Mouse (Mus musculus) heart, adult 2 months (tissue): ENCODE data around the gene Mef2a. TPM values are rescaled to one million over a fixed set of nuclear protein-coding genes. Genes with fewer than 3 reads are reported as not detected.
A peak's percentile ranks its signal among the peaks of the same experiment; 100 is the strongest.

Source experiments
- DNase-seq, 2 experiments: peaks; one replicate each; pipeline ENCODE4 v3.0.0; 2021
- H3K27ac ChIP-seq: fragments of 200-600 bp; 2 replicates; pipeline ENCODE4 v1.8.1; 2022
- H3K27me3 ChIP-seq: fragments of 200-500 bp; 2 replicates; pipeline ENCODE4 v1.6.1; 2012; ENCODE audit warnings: mild to moderate bottlenecking, low read length, inconsistent platforms, mixed read lengths; ENCODE audit not compliant: control insufficient read depth, insufficient read depth
- H3K36me3 ChIP-seq: fragments of 200-500 bp; 2 replicates; pipeline ENCODE4 v1.6.1; 2012; ENCODE audit warnings: low read length, inconsistent platforms; ENCODE audit not compliant: control insufficient read depth, insufficient read depth
- H3K4me1 ChIP-seq: fragments of 200-500 bp; 2 replicates; pipeline ENCODE4 v1.6.1; 2011; ENCODE audit warnings: low read length; ENCODE audit not compliant: control insufficient read depth, insufficient read depth
- H3K4me3 ChIP-seq: fragments of 200-600 bp; 2 replicates; pipeline ENCODE4 v1.8.1; 2022
- H3K79me2 ChIP-seq: fragments of 200-500 bp; replicated peaks from 2 replicates; pipeline ENCODE4 v1.6.1; 2012; ENCODE audit warnings: mild to moderate bottlenecking, inconsistent platforms, low read length, moderate library complexity, mixed read lengths; ENCODE audit not compliant: control insufficient read depth, insufficient read depth
- H3K9ac ChIP-seq: fragments of 200-500 bp; 2 replicates; pipeline ENCODE4 v1.6.1; 2012; ENCODE audit warnings: low read depth, mild to moderate bottlenecking, control low read depth, inconsistent platforms, low read length, mixed read lengths
- CTCF ChIP-seq: fragments of 200-600 bp; IDR thresholded peaks from 2 replicates; pipeline ENCODE4 v1.8.1; 2022; ENCODE audit warnings: antibody characterized with exemption, mild to moderate bottlenecking, moderate library complexity
- EP300 ChIP-seq: fragments of 200-500 bp; IDR thresholded peaks from 2 replicates; pipeline ENCODE4 v1.6.1; 2011; ENCODE audit warnings: low read depth, low read length, control low read depth; ENCODE audit not compliant: insufficient read depth
- POLR2A ChIP-seq: fragments of 200-500 bp; IDR thresholded peaks from 2 replicates; pipeline ENCODE4 v1.6.1; 2011; ENCODE audit warnings: mild to moderate bottlenecking, low read depth, low read length, control low read depth; ENCODE audit not compliant: insufficient read depth
- WGBS: fragments of 180-500 bp; shearing (Covaris S2); methylation state at CpG from one replicate; pipeline ENCODE4 v1.1.7; 2018; 5-methylcytosine and 5-hydroxymethylcytosine counted together
- intact Hi-C: fragments of 180-260 bp; cut with DNase I; formaldehyde crosslinking; loops from one replicate; pipeline ENCODE4 v1.15.1; 2025
- polyA plus RNA-seq: library from polyadenylated mRNA; depleted of rRNA; stranded (reverse); fragments of >200 nt; gene quantifications from 2 replicates; pipeline ENCODE4 v1.2.3, GENCODE M21; 2012
- total RNA-seq, 2 experiments: library from RNA; stranded (reverse); gene quantifications; 2 replicates each; pipeline ENCODE4 v1.2.3; 2021

The Mef2a gene
- total and polyA plus RNA-seq, 3 experiments = 73.4 to 141 (median 134) TPM

DNA sequence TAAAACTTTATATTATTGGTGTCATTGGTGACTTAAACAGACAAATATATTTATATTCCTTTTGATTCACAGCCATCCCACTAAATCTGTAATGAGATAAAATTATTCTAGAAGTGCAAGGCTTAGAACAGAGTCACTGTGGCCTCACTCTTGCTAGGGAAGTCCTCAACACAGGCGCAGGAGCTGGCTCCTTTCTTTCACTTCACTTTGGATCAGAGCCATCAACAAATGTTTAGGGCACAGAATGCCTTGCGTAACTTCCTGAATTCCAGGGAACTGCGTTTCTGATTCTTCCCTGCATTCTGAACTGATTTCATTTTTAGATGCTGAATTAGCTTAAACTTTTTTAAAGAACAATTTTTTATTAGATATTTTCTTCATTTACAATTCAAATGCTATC lies 130.7 kb downstream of the Mef2a start:
- H3K4me1 ChIP-seq = peaks cover 18% of the 10 kb centered on the region
- intact Hi-C loops = loop anchor here (2.0 to 5.0 kb wide), 3 partner anchors 130 to 307 kb away; partner anchors contain the start of gene Mef2a

DNA sequence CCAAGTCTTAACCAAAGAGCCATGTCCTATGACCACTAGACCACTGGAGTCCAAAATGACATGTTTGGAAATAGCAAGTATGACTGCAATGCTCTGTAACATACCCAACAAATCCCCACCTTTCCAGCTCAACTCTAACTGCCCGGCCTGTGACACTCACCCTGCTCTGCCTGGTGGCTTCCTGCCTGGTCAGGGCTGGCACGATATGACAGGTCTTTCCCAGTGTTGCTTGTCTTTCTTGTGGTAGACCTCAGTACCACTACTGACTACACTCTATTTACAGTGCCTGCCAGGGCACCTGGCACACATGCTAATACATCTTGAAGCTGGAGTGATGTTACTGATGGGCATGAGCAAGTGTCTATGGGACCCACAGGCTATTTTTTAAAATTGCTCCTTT lies 134.9 kb downstream of the Mef2a start:
- H3K9ac ChIP-seq = no peak overlapping the region
- 57% methylated on average over 2 of the region's 2 CpGs for WGBS
- 0 out of 2 replicates have a peak, but pooled peaks cover 2% of the 10 kb centered on the region for H3K79me2 ChIP-seq
- no peak for DNase-seq
- peaks cover 28% of the 10 kb centered on the region for H3K4me1 ChIP-seq
- H3K36me3 ChIP-seq = peaks cover 68% of the 10 kb centered on the region
- intact Hi-C loops = loop anchor here (5.0 kb wide), 1 partner anchor 35 kb away; no protein-coding TSS in a partner anchor
- H3K27ac ChIP-seq = peak overlapping the region; percentile 5; the same call in 1 of the 2 replicates
- H3K4me3 ChIP-seq = no peak overlapping the region
- H3K27me3 ChIP-seq = no peaks in the 10 kb centered on the region
- no peak for TF ChIP-seq POLR2A
- TF ChIP-seq EP300 = no peak
- TF ChIP-seq CTCF = no peak

More for the DNA sequence above, 130.7 kb downstream of the Mef2a start:
- Histone ChIP-seq H3K79me2 (0 out of 2 replicates have a peak, but pooled peaks cover 2% of the 10 kb centered on the region), H3K9ac (no peak overlapping the region), H3K36me3 (peaks cover 61% of the 10 kb centered on the region), H3K27ac (no peak overlapping the region; the same call in 1 of the 2 replicates), H3K27me3 (no peaks in the 10 kb centered on the region), H3K4me3 (no peak overlapping the region)
- 23% methylated on average over 3 of the region's 3 CpGs for WGBS
- no peak for TF ChIP-seq CTCF
- TF ChIP-seq POLR2A = no peak
- no peak for TF ChIP-seq EP300
- DNase-seq = no peak

DNA sequence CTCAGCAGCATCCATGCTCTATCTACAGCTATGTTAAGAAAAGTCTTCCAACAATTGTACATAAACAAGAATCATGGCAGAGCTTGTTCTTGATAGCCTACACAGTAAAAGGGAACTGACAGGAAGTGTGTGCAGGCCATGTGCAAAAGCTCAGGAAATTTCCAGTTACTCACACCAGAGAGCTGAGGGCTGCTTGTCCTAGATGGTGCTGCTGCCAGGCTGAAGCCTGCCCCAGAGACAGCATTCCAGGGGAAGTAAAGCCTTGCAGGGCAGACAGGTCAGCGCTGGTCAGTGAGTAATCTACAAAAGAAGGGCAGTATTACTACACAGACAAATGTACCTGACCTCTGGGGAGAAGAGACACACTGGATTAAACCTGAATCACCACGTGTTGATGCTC lies 136.3 kb downstream of the Mef2a start:
- 42% methylated on average over 2 of the region's 2 CpGs for WGBS
- TF ChIP-seq EP300 = no peak
- no peak for TF ChIP-seq CTCF
- Histone ChIP-seq H3K79me2 (0 out of 2 replicates have a peak, but pooled peaks cover 2% of the 10 kb centered on the region), H3K36me3 (peaks cover 72% of the 10 kb centered on the region), H3K27me3 (no peaks in the 10 kb centered on the region), H3K4me1 (peaks cover 29% of the 10 kb centered on the region), H3K9ac (no peak overlapping the region), H3K4me3 (no peak overlapping the region), H3K27ac (peak overlapping the region; percentile 17; the same call in 1 of the 2 replicates)
- intact Hi-C loops = loop anchor here (5.0 kb wide), 1 partner anchor 36 kb away; no protein-coding TSS in a partner anchor
- no peak for DNase-seq

DNA sequence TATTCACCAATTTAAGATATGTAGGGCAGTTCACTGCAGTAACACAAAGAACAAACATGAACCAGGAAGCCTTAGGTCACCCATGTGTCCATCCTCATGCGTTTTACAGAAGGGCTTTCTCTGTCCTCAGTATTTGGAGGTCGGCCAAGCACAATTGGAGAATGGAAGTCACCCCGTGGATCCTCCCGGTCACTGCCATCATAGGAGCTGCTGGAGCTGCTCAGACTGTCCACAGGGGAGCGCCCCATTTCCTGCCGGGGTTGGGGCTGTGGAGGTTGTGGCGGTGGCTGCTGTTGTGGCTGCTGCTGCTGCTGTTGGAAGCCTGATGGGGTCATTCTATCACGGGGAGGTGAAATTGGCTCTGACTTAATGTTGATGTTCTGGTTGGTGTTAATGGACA lies 137.9 kb downstream of the Mef2a start:
- peak; percentile 60 to 73 for DNase-seq

DNA sequence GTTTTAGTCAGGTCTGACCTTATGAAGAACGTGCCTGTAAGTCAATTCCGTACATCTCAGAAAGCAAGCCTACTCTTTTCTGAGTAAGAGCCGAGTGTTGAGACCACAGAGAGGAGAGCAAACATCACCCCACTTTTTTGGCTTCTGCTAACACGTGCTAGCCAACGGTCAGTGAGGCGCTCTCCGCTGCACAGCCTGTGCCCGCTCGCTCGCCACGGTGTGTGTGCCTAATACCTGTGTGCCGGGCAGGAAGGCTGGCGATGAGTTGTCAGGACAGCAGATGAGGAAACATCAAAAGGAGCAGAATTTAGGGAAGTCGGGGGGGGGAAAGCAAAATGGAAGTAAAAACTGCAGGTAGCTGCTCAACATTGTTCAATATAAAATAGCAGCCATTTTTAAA lies 140.2 kb downstream of the Mef2a start:
- Histone ChIP-seq H3K36me3 (peaks cover 54% of the 10 kb centered on the region), H3K27ac (peak overlapping the region; percentile 14; the same call in 1 of the 2 replicates)

More for the DNA sequence above, 137.9 kb downstream of the Mef2a start:
- Histone ChIP-seq H3K27me3 (no peaks in the 10 kb centered on the region), H3K79me2 (no peaks in the 10 kb centered on the region), H3K36me3 (peaks cover 65% of the 10 kb centered on the region), H3K4me3 (no peak overlapping the region), H3K27ac (peak overlapping the region; percentile 44), H3K9ac (no peak overlapping the region; the same call in 1 of the 2 replicates), H3K4me1 (peaks cover 30% of the 10 kb centered on the region)
- no peak for TF ChIP-seq POLR2A
- peak; percentile 63 for TF ChIP-seq CTCF
- TF ChIP-seq EP300 = peak; percentile 40; the same call in 1 of the 2 replicates
- intact Hi-C loops = loop anchor here (5.0 kb wide), 1 partner anchor 38 kb away; no protein-coding TSS in a partner anchor
- WGBS = 6% methylated on average over 8 of the region's 8 CpGs

DNA sequence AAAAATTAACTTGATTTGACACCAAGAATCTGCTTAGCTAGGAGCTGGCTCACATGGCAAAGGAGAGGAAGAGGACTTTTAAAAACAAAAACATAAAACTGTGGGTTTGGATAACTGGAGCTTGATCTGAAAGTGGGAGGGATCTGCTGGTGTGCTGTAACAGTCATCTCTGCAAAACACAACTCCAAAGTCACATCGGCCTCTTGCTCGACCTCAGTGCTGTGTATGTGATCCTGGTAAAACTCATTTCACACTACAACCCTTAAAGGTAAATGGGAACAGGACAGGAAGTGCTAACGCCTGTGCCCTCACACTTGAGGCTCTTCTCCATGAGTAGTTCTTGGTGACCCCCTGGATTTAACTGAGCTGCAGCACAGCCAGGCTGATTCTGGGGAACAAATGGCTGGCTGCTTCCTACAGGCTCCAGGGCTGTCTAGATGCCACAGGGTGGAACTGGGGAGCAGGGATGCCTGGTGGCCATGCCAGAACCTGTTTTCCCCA lies 142.0 kb downstream of the Mef2a start:
- WGBS = 19% methylated on average over 3 of the region's 3 CpGs
- H3K4me1 ChIP-seq = peaks cover 24% of the 10 kb centered on the region
- peaks cover 36% of the 10 kb centered on the region for H3K36me3 ChIP-seq
- H3K27ac ChIP-seq = peak overlapping the region; percentile 81
- DNase-seq = no peak
- TF ChIP-seq POLR2A (peak; percentile 20; the same call in 1 of the 2 replicates), CTCF (no peak)
- intact Hi-C loops = no loop called here
- H3K4me3 ChIP-seq = no peak overlapping the region
- H3K9ac ChIP-seq = peak overlapping the region; percentile 1
- no peaks in the 10 kb centered on the region for H3K79me2 ChIP-seq
- no peaks in the 10 kb centered on the region for H3K27me3 ChIP-seq

More for the DNA sequence above, 140.2 kb downstream of the Mef2a start:
- Histone ChIP-seq H3K4me3 (no peak overlapping the region), H3K9ac (no peak overlapping the region), H3K4me1 (peaks cover 30% of the 10 kb centered on the region), H3K27me3 (no peaks in the 10 kb centered on the region), H3K79me2 (no peaks in the 10 kb centered on the region)
- TF ChIP-seq EP300 (no peak), CTCF (no peak), POLR2A (no peak)
- 85% methylated on average over 14 of the region's 14 CpGs for WGBS
- DNase-seq = no peak
- intact Hi-C loops = no loop called here
